Mouse (Mus musculus): ENCODE data around the gene B4galt7.
A peak's percentile ranks its signal among the peaks of the same experiment; 100 is the strongest.
"Not testable (repeated sequence)": the region's sequence is repeated elsewhere in the genome, so short reads cannot be mapped to it uniquely, and the experiment has no call there.

Gene B4galt7

GRCm38 (mm10) chr13:55599566-55600540 is at the start of gene B4galt7:
Gene B4galt7, plus strand, starts transcription at chr13:55599896.
- DNase-seq (ENCODE audit: low spot score in 2 of 2): peak; percentile 79 to 80

DNA sequence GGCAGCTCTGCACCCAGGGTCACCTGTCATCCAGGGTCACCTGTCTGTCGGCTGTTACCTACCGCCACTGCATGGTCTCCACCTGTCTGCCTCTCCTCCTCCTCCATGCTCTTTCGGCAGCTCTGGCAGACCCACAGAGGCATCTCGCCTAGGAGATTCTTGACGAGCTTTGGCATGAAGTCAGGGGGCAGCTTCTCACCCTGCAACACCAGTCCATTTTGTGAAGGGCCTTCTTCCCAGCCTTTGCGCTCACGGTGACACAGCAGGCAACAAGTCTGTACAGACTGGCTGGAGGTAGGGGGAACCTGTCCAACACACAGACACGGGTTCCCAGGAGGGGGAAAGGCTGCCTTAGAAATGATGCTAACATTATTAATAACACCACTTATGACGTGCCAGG is 43.8 kb upstream of the B4galt7 start:
- no peak for DNase-seq (ENCODE audit: low spot score in 2 of 2)

GRCm38 (mm10) chr13:55557499-55557898 is 42.2 kb upstream of the B4galt7 start:
- no peak for DNase-seq (ENCODE audit: low spot score in 2 of 2)

DNA sequence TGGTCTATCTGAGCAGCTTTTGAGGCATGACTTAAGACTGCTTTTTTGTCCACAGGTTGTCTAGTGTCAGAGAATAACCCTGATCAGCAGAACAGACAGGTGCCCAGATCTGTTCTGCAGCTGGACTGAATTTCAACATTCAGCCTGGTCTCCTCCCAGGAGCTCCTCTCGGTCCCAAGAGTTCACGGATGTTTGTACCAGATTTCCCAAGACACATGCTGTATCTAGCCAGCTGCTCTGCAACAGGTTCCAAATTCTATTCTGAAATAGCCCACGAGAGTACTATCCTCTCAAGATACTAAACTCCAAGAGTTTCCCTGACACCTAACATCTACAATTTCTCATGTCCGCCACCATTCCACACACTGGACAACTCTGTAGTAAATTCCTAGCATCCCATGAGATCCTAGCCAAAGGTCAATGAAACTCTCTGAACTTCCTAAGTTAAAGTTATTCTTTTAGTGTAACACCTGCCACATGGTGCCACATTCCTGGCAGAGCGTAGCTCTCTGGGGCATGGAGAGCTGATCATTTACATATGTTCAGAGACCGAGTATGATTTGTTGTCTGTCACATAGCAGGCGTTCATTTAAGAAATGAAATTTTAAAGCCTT is 36.3 kb upstream of the B4galt7 start:
- no peak for DNase-seq (ENCODE audit: low spot score in 2 of 2)

DNA sequence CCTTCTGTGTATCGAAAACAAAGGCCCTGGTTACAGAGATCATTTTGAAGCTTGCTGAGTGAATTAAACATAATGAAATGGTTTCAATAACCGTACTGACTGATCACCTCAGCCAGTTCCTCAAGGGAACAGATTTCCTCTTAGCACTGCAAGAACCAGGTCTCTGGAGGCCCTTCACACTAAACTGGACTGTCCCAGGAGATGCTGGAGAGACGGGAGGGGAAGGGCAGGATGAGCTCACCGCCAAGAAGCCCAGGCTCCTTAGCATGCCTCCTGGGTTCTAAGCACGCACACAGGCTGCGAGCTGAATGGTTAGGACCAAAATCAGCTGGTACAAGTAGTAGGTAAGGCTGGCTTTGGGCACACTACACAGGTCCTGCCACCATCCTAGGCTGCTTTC is 32.7 kb upstream of the B4galt7 start:
- no peak for DNase-seq (ENCODE audit: low spot score in 2 of 2)

- no peak for DNase-seq (ENCODE audit: low spot score in 2 of 2)
Observed at GRCm38 (mm10) chr13:55567949-55568348, 31.7 kb upstream of the B4galt7 start.

DNA sequence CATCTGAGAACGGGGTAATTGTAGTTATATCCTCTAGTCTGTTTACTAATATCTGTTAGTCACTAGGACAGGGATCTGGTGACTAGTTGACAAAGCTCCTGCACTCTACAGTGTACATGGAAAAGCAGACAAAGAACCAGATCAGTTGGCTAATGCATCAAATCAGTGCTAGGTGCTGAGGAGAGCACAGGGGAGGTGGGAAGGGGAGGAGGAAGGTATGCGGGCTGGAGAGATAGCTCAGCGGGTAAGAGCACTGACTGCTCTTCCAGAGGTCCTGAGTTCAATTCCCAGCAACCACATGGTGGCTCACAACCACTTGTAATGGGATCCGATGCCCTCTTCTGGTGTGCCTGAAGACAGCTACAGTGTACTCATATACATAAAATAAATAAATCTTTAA is 31.2 kb upstream of the B4galt7 start:
- DNase-seq (ENCODE audit: low spot score in 2 of 2): not testable (repeated sequence)

- no peak for DNase-seq (ENCODE audit: low spot score in 2 of 2)
Observed at GRCm38 (mm10) chr13:55569726-55570285, 29.9 kb upstream of the B4galt7 start.

GRCm38 (mm10) chr13:55570286-55570973 is 29.3 kb upstream of the B4galt7 start:
- no peak for DNase-seq (ENCODE audit: low spot score in 2 of 2)

DNA sequence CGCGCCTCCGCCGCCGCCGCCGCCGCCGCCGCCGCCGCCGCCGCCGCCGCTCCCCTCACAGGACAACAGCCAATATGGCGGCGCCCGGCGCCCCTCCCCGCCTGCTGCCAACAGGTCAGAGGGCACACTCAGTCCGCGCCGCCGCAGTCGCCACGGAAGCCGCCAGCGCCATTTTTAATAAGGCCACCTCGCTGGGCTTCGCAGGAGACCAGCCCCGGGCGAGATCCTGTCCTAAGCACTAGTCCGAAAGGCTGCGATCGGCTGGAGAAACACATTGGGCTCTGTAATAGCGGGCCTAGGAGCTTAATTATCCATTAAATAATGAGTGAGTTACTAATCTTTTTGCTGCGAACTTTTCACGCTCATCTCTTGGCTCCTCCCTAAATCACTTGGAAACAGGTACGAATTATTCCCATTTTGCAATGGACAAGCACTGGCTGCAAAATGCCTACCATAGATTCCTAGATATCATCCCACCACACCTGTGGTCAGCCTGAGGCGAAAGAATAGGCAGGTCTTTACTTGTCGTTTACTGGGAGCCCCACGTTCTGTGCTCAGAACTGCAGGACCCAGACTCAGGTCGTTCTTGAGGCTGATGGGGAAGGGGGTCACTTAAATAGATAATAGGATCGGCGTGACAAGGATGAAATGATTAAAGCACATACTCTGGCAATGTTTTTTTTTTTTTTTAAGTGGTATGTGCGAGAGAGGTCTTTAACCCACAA is 28.5 kb upstream of the B4galt7 start, which contains the start of gene Fam193b:
TSS of gene Fam193b (minus strand) at position 94 of the 725 bp plus-strand sequence.
- peak; percentile 93 to 95 for DNase-seq (ENCODE audit: low spot score in 2 of 2)

GRCm38 (mm10) chr13:55571977-55572376 is 27.7 kb upstream of the B4galt7 start:
- DNase-seq (ENCODE audit: low spot score in 2 of 2): no peak

DNA sequence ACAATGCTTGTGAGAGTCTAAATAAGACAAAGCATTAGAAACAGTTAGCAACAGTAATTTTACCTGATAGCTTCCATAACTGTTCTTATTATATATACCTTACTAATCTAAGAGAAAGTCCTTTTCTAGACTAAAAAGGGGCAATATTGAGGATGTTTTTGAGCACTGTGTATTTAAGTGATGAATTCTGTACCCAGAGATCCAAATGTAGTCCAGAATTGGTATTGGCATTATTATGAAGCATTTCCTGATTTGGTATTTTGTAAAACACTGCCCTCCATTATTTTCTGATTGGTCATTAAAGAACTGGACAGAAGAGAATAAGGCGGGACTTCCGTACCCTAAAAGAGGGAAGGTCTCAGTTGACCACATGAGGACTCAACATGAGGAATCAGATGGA is 26.3 kb upstream of the B4galt7 start, which contains the start of gene Tmed9:
TSS of gene Tmed9 (plus strand) at position 301 of the 400 bp plus-strand sequence.
- no peak for DNase-seq (ENCODE audit: low spot score in 2 of 2)

DNA sequence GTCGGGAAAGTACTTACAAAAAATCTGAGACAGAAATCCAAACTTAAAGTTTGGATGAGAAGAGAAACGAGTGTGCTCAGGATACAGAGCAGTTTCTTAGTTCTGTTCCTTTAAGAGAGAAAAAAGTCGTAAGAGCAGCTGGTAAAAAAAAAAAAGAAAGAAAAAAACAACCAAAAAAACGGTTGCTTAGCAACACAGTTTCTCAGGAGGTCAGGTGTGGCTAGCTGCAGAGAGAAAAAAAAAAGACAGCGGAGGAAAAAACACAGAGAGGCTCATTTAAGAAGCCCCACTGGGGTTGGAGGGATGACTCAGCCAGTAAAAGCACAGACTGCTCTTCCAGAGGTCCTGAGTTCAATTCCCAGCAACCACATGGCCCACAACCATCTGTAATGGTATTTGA is 25.4 kb upstream of the B4galt7 start:
- no peak for DNase-seq (ENCODE audit: low spot score in 2 of 2)

DNA sequence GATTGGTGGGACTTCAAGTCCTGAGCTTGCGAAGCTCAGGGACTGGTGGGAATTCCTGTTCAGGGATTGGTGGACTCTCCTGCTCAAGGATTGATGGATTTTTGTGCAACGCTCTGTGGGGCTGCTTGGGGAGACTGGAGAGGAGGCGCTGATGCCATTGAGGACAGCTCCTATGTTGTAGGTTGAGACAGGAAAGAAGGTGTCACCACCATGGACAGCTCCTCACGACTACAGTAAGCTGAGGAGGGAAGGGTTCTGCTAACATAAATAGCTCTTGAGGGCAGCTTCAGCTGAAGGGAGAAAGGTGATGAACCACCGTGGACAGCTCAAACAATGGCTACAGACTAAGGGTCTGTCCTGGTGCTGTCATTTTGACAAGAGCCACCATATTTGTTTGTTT is 23.8 kb upstream of the B4galt7 start:
- no peak for DNase-seq (ENCODE audit: low spot score in 2 of 2)

DNA sequence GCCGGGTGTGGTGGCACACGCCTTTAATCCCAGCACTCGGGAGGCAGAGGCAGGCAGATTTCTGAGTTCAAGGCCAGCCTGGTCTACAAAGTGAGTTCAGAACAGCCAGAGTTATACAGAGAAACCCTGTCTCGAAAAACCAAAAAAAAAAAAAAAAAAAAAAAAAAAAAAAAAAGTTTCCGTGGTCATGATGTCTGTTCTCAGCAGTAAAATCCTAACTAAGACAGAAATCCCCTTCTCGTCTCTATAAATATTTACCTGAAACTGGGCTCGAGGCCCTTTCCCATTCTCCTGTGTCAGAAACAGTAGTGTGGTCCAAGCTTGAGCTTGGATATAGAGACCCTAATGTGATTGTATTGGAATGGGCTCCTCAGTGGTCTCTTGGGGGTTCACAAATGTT is 22.8 kb upstream of the B4galt7 start:
- DNase-seq (ENCODE audit: low spot score in 2 of 2): not testable (repeated sequence)

GRCm38 (mm10) chr13:55578086-55578485 is 21.6 kb upstream of the B4galt7 start:
- DNase-seq (ENCODE audit: low spot score in 2 of 2): no peak

- no peak for DNase-seq (ENCODE audit: low spot score in 2 of 2)
Observed at GRCm38 (mm10) chr13:55591961-55592490, 7.7 kb upstream of the B4galt7 start.

DNA sequence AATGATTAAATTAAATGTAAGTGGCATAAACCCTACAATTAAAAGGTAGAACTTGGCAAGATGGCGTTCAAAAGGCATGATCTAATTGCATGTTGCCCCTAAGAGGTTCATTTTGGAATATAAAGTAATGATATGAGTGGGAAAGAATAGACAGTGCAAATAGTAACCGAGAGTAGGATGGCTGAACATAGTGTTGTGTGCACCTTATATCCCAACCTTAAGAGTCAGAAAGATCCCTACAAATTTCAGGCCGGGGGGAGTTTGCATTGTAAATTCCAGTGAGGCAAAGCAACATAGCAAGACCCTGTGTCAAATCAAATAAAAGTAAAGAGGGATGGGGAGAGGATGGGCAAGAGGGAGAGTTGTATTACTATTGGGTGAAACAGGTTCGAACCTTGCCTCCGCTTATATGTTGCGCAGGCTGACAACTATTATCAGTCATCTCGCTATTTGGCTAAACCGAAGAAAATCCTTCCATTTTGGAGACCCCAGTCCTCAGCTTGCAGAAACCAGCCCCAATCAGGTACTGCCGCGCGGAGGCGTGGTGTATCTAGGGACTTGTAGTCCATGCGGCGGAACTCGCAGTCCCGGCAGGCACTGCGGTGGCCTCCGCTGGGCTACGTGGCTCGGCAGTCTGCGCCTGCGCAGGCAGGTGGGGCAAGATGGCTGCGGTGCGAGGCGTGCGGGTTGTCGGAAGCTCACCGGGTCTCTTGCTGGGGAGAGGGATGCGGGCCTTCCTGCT is 7.0 kb upstream of the B4galt7 start:
- peak; percentile 96 for DNase-seq (ENCODE audit: low spot score in 2 of 2)

DNA sequence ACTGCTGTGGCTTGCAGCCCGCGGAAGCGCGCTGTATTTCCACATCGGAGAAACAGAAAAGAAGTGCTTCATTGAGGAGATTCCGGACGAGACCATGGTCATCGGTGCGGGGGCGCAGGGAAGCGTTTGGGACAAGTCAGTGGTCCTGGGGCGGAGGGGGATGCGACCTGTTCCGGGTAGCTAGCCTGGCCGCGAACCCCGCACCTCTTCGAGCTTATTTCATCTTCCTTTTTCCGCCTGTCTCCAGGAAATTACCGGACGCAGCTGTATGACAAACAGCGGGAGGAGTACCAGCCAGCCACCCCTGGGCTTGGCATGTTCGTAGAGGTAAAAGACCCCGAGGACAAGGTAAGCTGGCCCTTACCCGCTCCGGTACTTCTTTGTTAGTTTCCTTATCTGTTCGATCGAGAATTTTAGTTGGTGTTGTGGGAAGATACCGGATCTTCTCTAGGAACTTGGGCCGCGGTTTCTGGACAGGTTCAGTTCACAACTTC is 6.4 kb upstream of the B4galt7 start:
- DNase-seq (ENCODE audit: low spot score in 2 of 2): no peak

- DNase-seq (ENCODE audit: low spot score in 2 of 2): no peak
Observed at GRCm38 (mm10) chr13:55595375-55595774, 4.3 kb upstream of the B4galt7 start.

Measured in spleen, postnatal 36 days (tissue).